Mouse (Mus musculus): Measurements from ENCODE around the gene Lrba. TPM values are rescaled to one million over a fixed set of nuclear protein-coding genes. Genes with fewer than 3 reads are reported as not detected.

Gene Lrba
- polyA plus RNA-seq, 1 experiment from 2014 or later: 2.5 TPM

- Histone ChIP-seq H3K27me3 (ENCODE audit: insufficient read depth, poor library complexity, severe bottlenecking) (no peaks in the 10 kb centered on the region), H3K4me3 (no peak overlapping the region), H3K36me3 (no peaks in the 10 kb centered on the region), H3K9me3 (no peaks in the 10 kb centered on the region), H3K4me1 (peaks cover 7% of the 10 kb centered on the region; the same call in 1 of the 2 replicates), H3K27ac (no peak overlapping the region)
- no peak for DNase-seq (ENCODE audit: low spot score)
- WGBS: 88% methylated on average over 4 of the region's 4 CpGs
Measured at GRCm38 (mm10) chr3:86762456-86762855, 538.0 kb downstream of the Lrba start.

DNA sequence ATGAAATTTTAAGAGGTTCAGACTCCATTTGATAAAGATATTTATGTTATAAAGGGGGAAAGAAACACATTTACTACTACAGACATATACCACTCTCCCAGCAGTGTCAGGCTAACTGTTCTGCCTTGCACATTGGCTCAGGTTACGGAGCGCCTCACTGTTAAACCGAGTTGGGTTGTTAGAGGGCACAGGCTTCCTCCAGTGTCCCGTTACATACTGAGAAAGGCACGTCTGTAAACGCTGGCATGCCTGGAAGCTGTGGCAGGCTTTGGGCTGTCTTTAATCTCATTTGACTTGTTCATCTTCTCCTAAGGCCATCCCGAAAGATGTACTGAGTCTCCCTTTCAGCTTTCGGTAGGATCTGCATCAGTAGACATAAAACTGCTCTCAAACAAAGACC, 544.1 kb downstream of the Lrba start:
- no peak for DNase-seq (ENCODE audit: low spot score)
- Histone ChIP-seq H3K4me3 (no peak overlapping the region), H3K36me3 (no peaks in the 10 kb centered on the region), H3K27ac (no peak overlapping the region), H3K9me3 (no peaks in the 10 kb centered on the region), H3K4me1 (peaks cover 14% of the 10 kb centered on the region), H3K27me3 (ENCODE audit: insufficient read depth, poor library complexity, severe bottlenecking) (no peaks in the 10 kb centered on the region)
- 34% methylated on average over 8 of the region's 8 CpGs for WGBS

- Histone ChIP-seq H3K27me3 (ENCODE audit: insufficient read depth, poor library complexity, severe bottlenecking) (no peaks in the 10 kb centered on the region), H3K9me3 (no peaks in the 10 kb centered on the region), H3K36me3 (no peaks in the 10 kb centered on the region), H3K4me3 (no peak overlapping the region), H3K27ac (no peak overlapping the region), H3K4me1 (peaks cover 14% of the 10 kb centered on the region)
- WGBS: 64% methylated on average over 6 of the region's 6 CpGs
- no peak for DNase-seq (ENCODE audit: low spot score)
Measured at GRCm38 (mm10) chr3:86768969-86769368, 544.5 kb downstream of the Lrba start.

GRCm38 (mm10) chr3:86774566-86775443, 550.3 kb downstream of the Lrba start:
- Histone ChIP-seq H3K36me3 (no peaks in the 10 kb centered on the region), H3K4me1 (peaks cover 41% of the 10 kb centered on the region), H3K4me3 (no peak overlapping the region), H3K27ac (peak overlapping the region; percentile 75), H3K27me3 (ENCODE audit: insufficient read depth, poor library complexity, severe bottlenecking) (no peaks in the 10 kb centered on the region), H3K9me3 (no peaks in the 10 kb centered on the region)
- WGBS: 69% methylated on average over 14 of the region's 14 CpGs
- no peak for DNase-seq (ENCODE audit: low spot score)

DNA sequence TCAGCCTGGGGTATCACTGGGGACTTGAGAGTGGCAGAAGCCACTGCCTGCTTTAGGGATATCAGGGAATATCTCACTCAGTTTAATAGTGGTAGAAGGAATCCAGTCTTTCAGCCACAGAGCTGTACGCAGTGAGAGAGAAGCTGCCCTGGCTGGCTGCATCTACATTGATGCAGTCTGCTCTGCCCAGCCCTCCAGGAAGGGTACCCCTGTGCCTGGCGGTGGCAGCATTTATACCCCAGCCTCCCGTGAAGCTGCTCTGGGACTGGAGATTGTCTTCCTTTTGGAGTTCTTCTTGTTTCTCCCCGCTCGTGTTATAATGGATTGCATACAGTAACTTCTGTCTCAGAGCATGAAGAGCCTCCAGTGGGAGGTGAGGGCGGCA, 551.0 kb downstream of the Lrba start:
- Histone ChIP-seq H3K9me3 (no peaks in the 10 kb centered on the region), H3K4me1 (peaks cover 41% of the 10 kb centered on the region), H3K27me3 (ENCODE audit: insufficient read depth, poor library complexity, severe bottlenecking) (no peaks in the 10 kb centered on the region), H3K36me3 (no peaks in the 10 kb centered on the region), H3K4me3 (no peak overlapping the region), H3K27ac (peak overlapping the region; percentile 75)
- no peak for DNase-seq (ENCODE audit: low spot score)
- 81% methylated on average over 6 of the region's 6 CpGs for WGBS

DNA sequence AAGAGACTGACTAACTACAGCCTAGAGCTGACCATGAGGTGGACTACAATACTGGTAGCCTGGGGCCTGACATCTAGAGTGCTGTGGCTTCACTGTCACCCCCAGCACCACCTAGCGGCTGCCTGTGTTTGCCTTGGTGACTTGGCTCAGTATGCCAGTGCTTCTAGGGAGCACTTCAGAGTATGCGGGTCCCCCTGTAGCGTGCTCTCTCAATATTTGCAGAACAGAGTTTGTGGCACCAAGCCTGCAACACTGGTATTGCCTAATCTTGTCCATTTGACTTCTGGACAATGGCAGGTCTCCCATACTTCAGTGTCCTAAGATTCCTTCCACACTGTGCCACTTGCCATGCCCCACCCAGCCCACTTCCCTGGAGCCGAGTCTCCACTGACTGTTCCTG, 555.2 kb downstream of the Lrba start:
- no peak overlapping the region for H3K27ac ChIP-seq
- H3K27me3 ChIP-seq (ENCODE audit: insufficient read depth, poor library complexity, severe bottlenecking): no peaks in the 10 kb centered on the region
- no peaks in the 10 kb centered on the region for H3K9me3 ChIP-seq
- peaks cover 47% of the 10 kb centered on the region for H3K4me1 ChIP-seq
- 67% methylated on average over 4 of the region's 4 CpGs for WGBS
- no peak overlapping the region for H3K4me3 ChIP-seq
- DNase-seq (ENCODE audit: low spot score): no peak
- H3K36me3 ChIP-seq: no peaks in the 10 kb centered on the region

- H3K36me3 ChIP-seq: no peaks in the 10 kb centered on the region
Measured at GRCm38 (mm10) chr3:86784051-86784450, 559.6 kb downstream of the Lrba start.

DNA sequence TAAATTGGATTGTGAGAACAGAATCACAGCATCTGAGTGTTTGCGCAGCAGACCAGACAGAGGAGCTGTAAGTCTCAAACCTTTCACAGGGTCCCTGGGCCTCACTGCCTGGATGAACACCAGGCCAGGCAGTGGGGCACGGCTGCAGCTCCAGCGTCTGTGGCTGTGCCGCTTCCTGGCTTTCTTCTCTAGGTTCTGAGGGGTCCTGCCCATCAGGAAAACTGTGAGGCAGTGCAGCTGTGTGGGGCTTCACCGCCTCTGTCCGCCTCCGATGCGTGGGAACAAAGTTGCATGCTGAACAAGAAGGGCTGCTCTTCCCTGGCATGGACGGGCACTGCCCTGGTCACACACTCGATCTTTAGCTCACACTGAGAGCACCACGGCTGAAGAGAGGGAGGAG, 560.5 kb downstream of the Lrba start:
- Histone ChIP-seq H3K27ac (peak overlapping the region; percentile 44), H3K36me3 (no peaks in the 10 kb centered on the region), H3K27me3 (ENCODE audit: insufficient read depth, poor library complexity, severe bottlenecking) (no peaks in the 10 kb centered on the region), H3K4me1 (peaks cover 57% of the 10 kb centered on the region), H3K4me3 (no peak overlapping the region), H3K9me3 (no peaks in the 10 kb centered on the region)
- no peak for DNase-seq (ENCODE audit: low spot score)
- WGBS: 75% methylated on average over 11 of the region's 11 CpGs

More at GRCm38 (mm10) chr3:86784051-86784450, 559.6 kb downstream of the Lrba start:
- 75% methylated on average over 3 of the region's 3 CpGs for WGBS
- DNase-seq (ENCODE audit: low spot score): no peak
- no peaks in the 10 kb centered on the region for H3K27me3 ChIP-seq (ENCODE audit: insufficient read depth, poor library complexity, severe bottlenecking)
- H3K27ac ChIP-seq: peak overlapping the region; percentile 47; the same call in 1 of the 2 replicates
- H3K4me3 ChIP-seq: no peak overlapping the region
- H3K4me1 ChIP-seq: peaks cover 49% of the 10 kb centered on the region
- no peaks in the 10 kb centered on the region for H3K9me3 ChIP-seq

DNA sequence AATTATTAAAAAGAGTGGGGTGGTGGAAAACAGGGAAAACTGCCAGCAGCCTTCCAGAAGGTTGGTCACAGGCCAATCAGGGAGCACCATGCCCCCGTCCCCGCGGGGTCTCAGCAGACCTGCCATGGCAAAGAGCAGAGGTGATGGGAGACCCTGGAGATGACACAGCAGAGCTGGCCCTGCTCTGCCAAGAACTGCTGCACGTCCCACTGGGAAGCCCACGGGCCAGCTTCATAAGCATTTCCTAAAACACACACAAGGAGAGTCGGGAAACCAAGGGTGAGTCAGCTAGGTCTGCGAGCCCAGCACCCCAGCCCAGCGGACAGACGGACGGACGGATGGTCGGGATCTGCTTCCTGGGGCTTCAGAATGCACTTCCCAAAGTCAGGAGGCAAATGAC, 561.8 kb downstream of the Lrba start:
- no peaks in the 10 kb centered on the region for H3K27me3 ChIP-seq (ENCODE audit: insufficient read depth, poor library complexity, severe bottlenecking)
- peaks cover 65% of the 10 kb centered on the region for H3K4me1 ChIP-seq
- H3K9me3 ChIP-seq: no peaks in the 10 kb centered on the region
- no peak for DNase-seq (ENCODE audit: low spot score)
- WGBS: 79% methylated on average over 12 of the region's 12 CpGs
- no peaks in the 10 kb centered on the region for H3K36me3 ChIP-seq
- no peak overlapping the region for H3K4me3 ChIP-seq
- peak overlapping the region; percentile 79 for H3K27ac ChIP-seq

DNA sequence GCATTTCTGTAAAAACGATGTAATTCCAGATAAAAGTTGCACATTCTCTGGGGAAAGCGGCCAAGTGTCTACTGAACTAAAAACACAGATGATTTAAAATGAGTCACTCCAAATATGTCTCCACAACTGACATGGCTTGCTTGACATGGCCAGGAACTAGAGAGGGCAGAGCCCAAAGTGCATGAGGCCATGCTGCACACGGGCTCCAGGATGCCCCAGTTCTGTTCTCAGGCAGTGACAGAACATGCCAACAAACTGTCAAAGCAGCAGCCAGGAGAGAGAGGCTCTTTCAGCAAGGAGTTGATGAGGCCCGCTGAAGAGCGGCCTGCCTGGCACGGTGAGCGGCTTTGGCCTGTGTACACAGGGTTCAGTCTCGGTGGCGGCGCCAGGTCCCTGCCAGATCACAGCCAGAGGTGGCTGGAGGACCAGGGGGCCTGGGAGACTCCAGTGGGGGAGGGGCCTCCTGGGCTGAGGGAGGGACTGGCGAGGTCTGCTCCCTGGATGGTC, 562.4 kb downstream of the Lrba start:
- Histone ChIP-seq H3K36me3 (no peaks in the 10 kb centered on the region), H3K27me3 (ENCODE audit: insufficient read depth, poor library complexity, severe bottlenecking) (no peaks in the 10 kb centered on the region), H3K4me1 (peaks cover 65% of the 10 kb centered on the region), H3K27ac (peak overlapping the region; percentile 79), H3K4me3 (no peak overlapping the region), H3K9me3 (no peaks in the 10 kb centered on the region)
- whole genome bisulfite sequencing: 43% methylated on average over 11 of the region's 11 CpGs
- DNase-seq (ENCODE audit: low spot score): no peak

DNA sequence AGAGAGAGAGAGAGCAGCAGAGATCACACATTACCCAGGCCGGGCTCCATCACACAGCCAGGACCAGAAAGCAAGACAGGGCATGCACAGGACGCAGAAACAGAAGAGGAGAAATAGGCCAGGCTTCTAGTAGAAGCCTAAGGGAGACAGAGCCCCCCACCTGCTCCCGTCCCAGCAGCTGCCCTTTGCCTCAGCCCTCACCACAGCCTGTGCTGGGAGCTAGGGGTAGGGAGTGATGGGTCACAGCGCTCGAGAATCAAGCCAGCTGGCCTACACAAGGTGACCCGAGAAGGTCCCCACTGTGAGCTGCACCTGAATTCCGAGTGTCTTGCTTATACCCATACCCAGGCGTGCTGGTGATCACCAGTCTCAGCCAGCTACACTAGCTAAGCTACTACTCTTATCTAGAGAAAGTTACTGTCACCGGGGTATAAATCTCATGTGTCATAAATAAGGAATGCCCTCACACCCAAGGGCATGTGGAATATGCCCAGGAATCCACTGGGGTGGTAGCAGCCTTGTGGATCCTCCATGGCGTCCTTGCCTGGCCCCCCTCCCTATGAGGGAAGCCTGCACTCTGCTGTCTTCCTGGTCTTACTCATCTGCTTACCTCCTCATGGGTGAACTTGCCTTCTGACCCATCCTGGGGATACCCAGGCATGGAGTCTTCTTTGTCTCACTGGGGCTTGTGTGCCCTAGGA, 563.1 kb downstream of the Lrba start:
- H3K4me1 ChIP-seq: peaks cover 65% of the 10 kb centered on the region
- no peak overlapping the region for H3K4me3 ChIP-seq
- no peaks in the 10 kb centered on the region for H3K27me3 ChIP-seq (ENCODE audit: insufficient read depth, poor library complexity, severe bottlenecking)
- no peak for DNase-seq (ENCODE audit: low spot score)
- H3K36me3 ChIP-seq: no peaks in the 10 kb centered on the region
- WGBS: 63% methylated on average over 10 of the region's 10 CpGs
- peak overlapping the region; percentile 79 for H3K27ac ChIP-seq
- no peaks in the 10 kb centered on the region for H3K9me3 ChIP-seq

DNA sequence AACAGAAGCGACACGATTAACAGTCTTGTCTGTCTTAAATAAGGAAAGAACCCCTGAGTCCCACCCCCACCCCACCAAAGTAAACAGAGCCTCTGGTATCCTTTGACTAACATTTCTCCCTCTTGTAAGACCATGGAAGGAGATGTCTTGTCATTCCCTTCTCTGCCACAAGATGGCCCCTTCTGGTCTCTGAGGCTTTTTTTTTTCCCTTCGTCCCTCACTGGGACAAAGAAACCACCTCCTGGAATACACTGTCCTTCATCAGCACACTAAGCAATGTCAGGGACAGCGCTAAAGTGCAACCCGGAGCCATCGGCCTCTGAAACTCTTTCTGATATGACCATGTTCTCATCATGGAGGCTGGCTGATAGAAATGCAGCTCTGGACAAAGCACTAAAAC, 564.2 kb downstream of the Lrba start:
- Histone ChIP-seq H3K27me3 (ENCODE audit: insufficient read depth, poor library complexity, severe bottlenecking) (no peaks in the 10 kb centered on the region), H3K4me3 (no peak overlapping the region), H3K4me1 (peaks cover 67% of the 10 kb centered on the region), H3K27ac (peak overlapping the region; percentile 79), H3K9me3 (no peaks in the 10 kb centered on the region), H3K36me3 (no peaks in the 10 kb centered on the region)
- WGBS: 29% methylated on average over 6 of the region's 6 CpGs
- no peak for DNase-seq (ENCODE audit: low spot score)

DNA sequence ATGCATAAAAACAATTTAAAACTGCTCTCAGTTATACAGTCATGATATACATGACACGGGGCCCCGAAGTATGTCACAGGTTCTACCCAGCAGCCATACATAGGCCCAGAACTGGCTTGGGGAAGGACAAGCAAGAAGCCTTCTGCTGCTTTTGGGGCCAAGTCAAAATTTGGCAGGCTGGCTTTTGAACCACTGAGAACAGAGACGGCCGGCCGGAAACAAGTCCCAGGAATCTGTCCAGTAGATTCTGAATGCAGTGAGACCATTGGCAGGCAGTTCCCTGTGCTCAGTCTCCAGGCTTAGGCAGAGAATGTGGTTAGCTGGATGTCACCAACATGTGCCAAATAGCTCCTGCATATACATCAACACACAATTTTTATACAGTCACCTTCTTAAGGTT, 565.3 kb downstream of the Lrba start:
- no peaks in the 10 kb centered on the region for H3K27me3 ChIP-seq (ENCODE audit: insufficient read depth, poor library complexity, severe bottlenecking)
- H3K4me1 ChIP-seq: peaks cover 59% of the 10 kb centered on the region
- no peak for DNase-seq (ENCODE audit: low spot score)
- H3K9me3 ChIP-seq: no peaks in the 10 kb centered on the region
- 77% methylated on average over 5 of the region's 5 CpGs for WGBS
- peak overlapping the region; percentile 37; the same call in 1 of the 2 replicates for H3K27ac ChIP-seq
- H3K36me3 ChIP-seq: no peaks in the 10 kb centered on the region
- H3K4me3 ChIP-seq: no peak overlapping the region

Data from heart, embryonic 10.5 days (tissue).